Mouse (Mus musculus) hindbrain, embryonic 16.5 days (tissue): ENCODE results near the gene Rtn4rl1. TPM values are rescaled to one million over a fixed set of nuclear protein-coding genes. Genes with fewer than 3 reads are reported as not detected.

Experiments used
- ATAC-seq: fragments of 200-750 bp; cut with Nextera tagmentation; 2 replicates; pipeline ENCODE4 v1.8.0; 2017; ENCODE audit warnings: moderate TSS enrichment, moderate library complexity
- H3K27ac ChIP-seq: fragments of 300-500 bp; sonication (generic); 2 replicates; pipeline ENCODE4 v1.5.1; 2014; ENCODE audit warnings: low read depth, mild to moderate bottlenecking, control low read depth, low read length, moderate library complexity
- H3K27me3 ChIP-seq: fragments of 300-500 bp; sonication (generic); replicated peaks from 2 replicates; pipeline ENCODE4 v1.6.1; 2014; ENCODE audit warnings: low read length; ENCODE audit not compliant: control insufficient read depth, insufficient read depth
- H3K36me3 ChIP-seq: fragments of 300-500 bp; sonication (generic); 2 replicates; pipeline ENCODE4 v1.6.1; 2014; ENCODE audit warnings: mild to moderate bottlenecking, low read length, moderate library complexity, mixed read lengths; ENCODE audit not compliant: control insufficient read depth, insufficient read depth
- H3K4me1 ChIP-seq: fragments of 300-500 bp; sonication (generic); 2 replicates; pipeline ENCODE4 v1.6.1; 2014; ENCODE audit warnings: low read depth, low read length; ENCODE audit not compliant: control insufficient read depth, insufficient read depth
- H3K4me2 ChIP-seq: fragments of 300-500 bp; sonication (generic); 2 replicates; pipeline ENCODE4 v1.6.1; 2014; ENCODE audit warnings: mild to moderate bottlenecking, low read length, control low read depth, moderate library complexity
- H3K4me3 ChIP-seq: fragments of 300-500 bp; sonication (generic); 2 replicates; pipeline ENCODE4 v1.5.1; 2014; ENCODE audit warnings: mild to moderate bottlenecking, low read length, control low read depth, moderate library complexity
- H3K9ac ChIP-seq: fragments of 300-500 bp; sonication (generic); 2 replicates; pipeline ENCODE4 v1.6.1; 2014; ENCODE audit warnings: low read depth, mild to moderate bottlenecking, control low read depth, low read length, moderate library complexity
- H3K9me3 ChIP-seq: fragments of 300-500 bp; sonication (generic); 2 replicates; pipeline ENCODE4 v1.6.1; 2014; ENCODE audit warnings: mild to moderate bottlenecking, low read length, moderate library complexity; ENCODE audit not compliant: control insufficient read depth
- WGBS: fragments of 180-500 bp; shearing (Covaris S2); extraction: QIAGEN DNeasy Blood & Tissue Kit; methylation state at CpG from one replicate; pipeline ENCODE4 v1.1.7; 2014; 5-methylcytosine and 5-hydroxymethylcytosine counted together
- polyA plus RNA-seq: library from polyadenylated mRNA; unstranded; fragments of >200 nt; fragmentation: Nextera tagmentation; extraction: Ambion mirVana; gene quantifications from 2 replicates; pipeline ENCODE4 v1.2.1, GENCODE M21; 2015

Rtn4rl1 gene
- polyA plus RNA-seq, 1 experiment from 2014 or later: 10.7 TPM

DNA sequence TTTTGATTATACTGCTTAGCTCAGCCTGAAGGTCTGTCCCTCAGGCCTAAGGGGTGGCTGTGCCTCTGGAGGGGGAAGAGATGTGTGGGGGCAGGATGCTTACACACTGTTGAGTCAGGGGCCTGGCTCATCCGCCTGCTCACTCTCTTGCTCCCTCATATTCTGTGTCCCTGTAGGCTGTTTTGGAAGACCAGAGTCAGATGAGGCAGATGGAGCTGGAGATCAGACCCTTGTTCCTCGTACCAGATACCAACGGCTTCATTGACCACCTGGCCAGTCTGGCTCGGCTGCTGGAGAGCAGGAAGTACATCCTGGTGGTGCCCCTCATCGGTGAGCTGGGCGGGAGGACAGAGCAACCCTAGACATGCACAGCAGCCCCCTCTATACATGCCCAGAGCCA lies 37.6 kb upstream of the Rtn4rl1 start:
- Histone ChIP-seq H3K36me3 (peaks cover 3% of the 10 kb centered on the region; the same call in 1 of the 2 replicates), H3K27ac (no peak overlapping the region), H3K27me3 (no peaks in the 10 kb centered on the region), H3K4me2 (no peak overlapping the region), H3K4me3 (no peak overlapping the region), H3K9me3 (no peaks in the 10 kb centered on the region), H3K9ac (no peak overlapping the region), H3K4me1 (no peaks in the 10 kb centered on the region)
- ATAC-seq: no peak
- WGBS: 77% methylated on average over 6 of the region's 6 CpGs

DNA sequence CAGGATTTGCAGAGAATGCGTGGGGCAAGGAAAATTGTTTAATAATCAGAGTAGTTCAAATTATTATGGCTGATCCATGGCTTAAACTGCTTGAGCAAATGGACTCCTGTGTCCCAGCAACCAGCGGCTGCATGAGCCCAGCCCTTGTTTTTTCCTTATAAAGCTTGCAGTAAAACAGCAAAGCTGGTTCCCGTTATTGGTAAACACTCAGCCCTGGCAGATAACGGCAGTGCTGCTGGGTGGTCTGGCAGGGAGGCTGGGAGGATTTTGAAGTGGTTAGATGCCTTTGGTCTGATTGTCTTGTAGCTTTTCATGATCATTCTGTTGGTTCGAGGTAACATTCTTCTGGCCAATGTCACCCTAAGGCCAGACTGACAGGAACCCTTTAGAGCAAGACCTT lies 37.2 kb upstream of the Rtn4rl1 start:
- Histone ChIP-seq H3K27ac (no peak overlapping the region), H3K36me3 (peaks cover 3% of the 10 kb centered on the region; the same call in 1 of the 2 replicates), H3K9me3 (no peaks in the 10 kb centered on the region), H3K27me3 (no peaks in the 10 kb centered on the region), H3K4me1 (no peaks in the 10 kb centered on the region), H3K4me3 (no peak overlapping the region), H3K4me2 (no peak overlapping the region), H3K9ac (no peak overlapping the region)
- ATAC-seq: no peak
- WGBS: 70% methylated on average over 5 of the region's 5 CpGs

DNA sequence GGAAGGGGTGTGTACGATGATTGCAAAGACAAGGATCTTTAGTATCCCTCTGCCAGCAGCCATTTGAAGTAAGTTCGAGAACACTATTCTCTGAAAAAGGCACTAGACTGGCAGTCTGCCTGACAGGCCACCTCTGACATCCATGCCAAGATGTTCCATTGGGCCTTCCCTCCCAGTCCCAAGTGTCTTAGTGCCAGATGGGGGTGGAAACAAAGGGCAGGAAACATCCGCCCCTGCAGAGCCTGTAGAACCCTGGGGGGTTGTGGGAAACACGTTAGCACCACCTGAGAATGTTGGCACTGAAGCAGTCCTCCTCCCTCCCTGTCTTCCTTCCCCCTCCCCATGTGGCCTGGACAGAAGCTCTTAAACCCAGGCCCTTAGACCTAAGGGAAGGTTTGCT lies 36.5 kb upstream of the Rtn4rl1 start:
- no peaks in the 10 kb centered on the region for H3K4me1 ChIP-seq
- no peak for ATAC-seq
- peaks cover 3% of the 10 kb centered on the region; the same call in 1 of the 2 replicates for H3K36me3 ChIP-seq
- no peaks in the 10 kb centered on the region for H3K27me3 ChIP-seq
- H3K9me3 ChIP-seq: no peaks in the 10 kb centered on the region
- H3K27ac ChIP-seq: 0 out of 2 replicates have a peak overlapping the region, but pooled peaks have one; percentile 14
- H3K9ac ChIP-seq: no peak overlapping the region
- no peak overlapping the region for H3K4me3 ChIP-seq
- 43% methylated on average over 4 of the region's 4 CpGs for WGBS
- H3K4me2 ChIP-seq: no peak overlapping the region

DNA sequence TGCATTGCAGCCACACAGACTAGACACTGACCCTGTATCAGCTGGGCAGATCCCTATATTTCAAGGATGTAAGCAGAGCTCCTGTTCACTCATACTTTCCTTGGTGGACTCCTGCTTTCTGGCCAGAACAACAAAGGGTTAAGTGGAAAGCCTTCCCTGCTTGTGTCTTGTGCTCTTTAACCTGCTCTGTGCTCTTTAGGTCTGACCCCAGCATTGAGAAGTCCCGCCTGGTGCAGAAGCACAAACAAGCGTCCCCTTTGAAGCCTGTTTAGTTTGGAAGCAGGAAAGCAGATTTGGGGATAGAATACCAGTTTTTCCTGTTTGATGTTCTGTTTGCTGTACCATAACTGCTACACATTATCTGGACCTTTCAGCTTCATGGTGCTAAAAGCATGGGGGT lies 35.7 kb upstream of the Rtn4rl1 start:
- no peak overlapping the region for H3K27ac ChIP-seq
- peaks cover 4% of the 10 kb centered on the region for H3K27me3 ChIP-seq
- no peaks in the 10 kb centered on the region for H3K9me3 ChIP-seq
- H3K4me3 ChIP-seq: no peak overlapping the region
- H3K4me2 ChIP-seq: no peak overlapping the region
- H3K4me1 ChIP-seq: no peaks in the 10 kb centered on the region
- H3K36me3 ChIP-seq: peaks cover 7% of the 10 kb centered on the region
- ATAC-seq: no peak
- H3K9ac ChIP-seq: no peak overlapping the region
- 49% methylated on average over 2 of the region's 2 CpGs for WGBS

DNA sequence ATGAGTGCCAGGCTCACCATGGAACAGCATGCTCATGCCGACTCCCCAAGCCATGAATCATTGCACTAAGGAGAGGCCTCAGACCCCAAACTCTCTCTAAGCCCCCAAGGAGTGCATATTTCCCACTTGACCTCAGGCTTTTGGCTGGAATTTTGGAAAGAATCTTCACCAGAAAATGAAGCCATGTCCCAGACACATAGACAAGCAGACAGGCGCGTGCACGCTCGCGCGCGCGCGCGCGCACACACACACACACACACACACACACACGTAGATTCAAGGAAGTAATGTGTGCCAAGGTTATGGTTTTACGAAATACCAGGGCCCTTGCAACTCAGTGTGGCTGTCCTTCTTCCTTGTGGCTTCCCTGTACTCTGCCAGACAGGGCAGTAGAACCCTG lies 35.2 kb upstream of the Rtn4rl1 start:
- ATAC-seq: no peak
- Histone ChIP-seq H3K9ac (no peak overlapping the region), H3K27ac (0 out of 2 replicates have a peak overlapping the region, but pooled peaks have one; percentile 7), H3K36me3 (peaks cover 9% of the 10 kb centered on the region), H3K27me3 (peaks cover 10% of the 10 kb centered on the region), H3K4me2 (no peak overlapping the region), H3K9me3 (no peaks in the 10 kb centered on the region), H3K4me3 (no peak overlapping the region), H3K4me1 (no peaks in the 10 kb centered on the region)
- WGBS: 94% methylated on average over 14 of the region's 14 CpGs

DNA sequence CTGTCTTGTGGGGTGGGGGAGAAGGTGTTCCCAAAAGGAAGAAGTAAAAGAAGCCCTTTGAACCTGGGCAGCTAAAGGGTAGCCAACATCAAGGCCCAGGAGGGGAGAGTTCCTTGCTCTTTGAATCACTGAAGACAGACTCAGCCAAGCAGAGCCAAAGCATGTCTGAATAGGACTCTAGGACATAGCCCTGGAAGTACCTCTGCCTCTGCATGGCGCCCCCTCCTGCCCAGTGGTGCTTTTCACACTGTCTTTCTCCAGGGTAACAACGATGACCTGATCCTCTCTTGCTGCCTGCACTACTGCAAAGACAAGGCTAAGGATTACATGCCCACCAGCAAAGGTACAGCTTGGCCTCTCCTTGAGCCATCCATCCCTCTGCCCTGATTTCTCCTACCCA lies 34.0 kb upstream of the Rtn4rl1 start:
- Histone ChIP-seq H3K9ac (no peak overlapping the region), H3K36me3 (peaks cover 9% of the 10 kb centered on the region), H3K4me2 (no peak overlapping the region), H3K4me3 (no peak overlapping the region), H3K27ac (no peak overlapping the region), H3K9me3 (no peaks in the 10 kb centered on the region), H3K27me3 (peaks cover 21% of the 10 kb centered on the region), H3K4me1 (no peaks in the 10 kb centered on the region)
- whole genome bisulfite sequencing: 53% methylated on average over 2 of the region's 2 CpGs
- no peak for ATAC-seq

DNA sequence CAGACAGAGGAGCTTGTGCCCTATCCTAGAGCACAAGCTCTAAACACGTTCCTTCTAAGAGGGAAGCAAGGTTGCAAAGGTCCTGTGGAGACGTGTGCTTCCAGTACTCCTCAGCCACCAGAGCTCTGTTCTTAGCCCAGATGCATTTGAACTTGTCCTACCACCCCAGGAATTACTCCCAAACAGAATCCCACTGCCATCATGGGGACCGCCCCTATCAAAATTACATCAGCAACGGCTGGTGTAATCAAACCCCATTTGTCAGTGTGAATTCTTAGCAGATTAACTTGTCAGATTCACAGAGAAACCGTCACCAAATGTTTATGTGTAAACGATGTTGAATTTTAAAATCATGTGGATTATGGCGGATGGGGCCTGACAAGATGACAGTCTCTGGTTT lies 32.6 kb upstream of the Rtn4rl1 start:
- ATAC-seq: no peak
- Histone ChIP-seq H3K27ac (no peak overlapping the region), H3K27me3 (peaks cover 35% of the 10 kb centered on the region), H3K4me2 (no peak overlapping the region), H3K36me3 (peaks cover 9% of the 10 kb centered on the region), H3K4me3 (no peak overlapping the region), H3K4me1 (peaks cover 7% of the 10 kb centered on the region), H3K9ac (no peak overlapping the region), H3K9me3 (no peaks in the 10 kb centered on the region)
- WGBS: 77% methylated on average over 7 of the region's 7 CpGs

DNA sequence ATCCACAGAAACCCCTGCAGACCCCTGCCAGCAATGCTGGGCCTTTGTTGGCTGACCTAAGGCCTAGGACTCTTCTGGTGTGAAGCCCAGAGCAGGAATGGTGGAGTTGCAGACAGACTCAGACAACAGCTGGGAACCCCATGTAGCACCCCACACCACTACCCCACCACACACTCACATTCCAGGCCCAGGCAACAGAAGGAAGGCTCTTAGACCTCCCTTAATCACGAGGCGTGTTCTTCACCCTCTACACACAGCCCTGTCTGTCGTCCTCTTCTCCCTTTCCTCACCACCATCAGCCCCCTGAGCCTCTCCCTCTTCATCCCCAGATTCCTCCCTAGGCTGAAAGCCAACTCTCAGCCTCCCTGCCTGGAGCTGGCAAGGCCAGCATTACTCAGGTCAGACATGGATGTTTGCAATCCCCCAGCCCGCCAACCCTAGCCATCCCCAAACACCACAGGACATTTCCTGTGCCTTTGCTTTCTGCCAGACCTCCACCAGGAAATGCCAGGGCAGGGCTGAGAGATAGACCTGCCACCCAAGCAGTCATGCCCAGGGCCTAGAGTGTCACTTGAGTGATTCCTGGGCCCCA lies 32.1 kb upstream of the Rtn4rl1 start:
- Histone ChIP-seq H3K36me3 (peaks cover 9% of the 10 kb centered on the region), H3K9ac (no peak overlapping the region), H3K9me3 (no peaks in the 10 kb centered on the region), H3K4me2 (no peak overlapping the region), H3K27me3 (peaks cover 40% of the 10 kb centered on the region), H3K27ac (no peak overlapping the region), H3K4me3 (no peak overlapping the region), H3K4me1 (peaks cover 11% of the 10 kb centered on the region)
- 68% methylated on average over 4 of the region's 4 CpGs for WGBS
- no peak for ATAC-seq

DNA sequence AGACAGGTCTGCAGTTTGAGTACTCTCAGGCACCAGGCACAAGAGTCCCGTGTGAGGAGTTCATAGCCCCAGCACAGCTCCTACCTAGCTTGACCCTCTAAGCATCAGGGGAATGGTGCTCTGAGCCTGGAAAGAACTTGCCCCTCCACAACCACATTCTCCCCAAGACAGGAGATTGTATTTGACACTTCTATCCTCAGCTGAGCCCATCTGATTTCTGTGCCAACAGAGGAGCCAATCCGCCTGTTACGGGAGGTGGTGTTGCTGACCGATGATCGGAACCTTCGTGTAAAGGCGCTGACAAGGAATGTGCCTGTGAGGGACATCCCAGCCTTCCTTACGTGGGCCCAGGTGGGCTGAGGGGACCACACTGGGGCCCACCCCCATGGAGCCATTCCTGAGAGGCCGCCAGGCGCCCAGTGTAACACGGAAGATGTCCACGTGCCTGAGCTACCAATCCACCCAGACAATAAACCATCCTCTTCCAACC lies 30.9 kb upstream of the Rtn4rl1 start:
- no peak overlapping the region for H3K9ac ChIP-seq
- peaks cover 14% of the 10 kb centered on the region for H3K4me1 ChIP-seq
- no peak overlapping the region for H3K4me2 ChIP-seq
- 87% methylated on average over 12 of the region's 12 CpGs for WGBS
- peaks cover 51% of the 10 kb centered on the region for H3K27me3 ChIP-seq
- no peaks in the 10 kb centered on the region for H3K9me3 ChIP-seq
- no peak for ATAC-seq
- no peak overlapping the region for H3K4me3 ChIP-seq
- H3K36me3 ChIP-seq: peaks cover 9% of the 10 kb centered on the region
- no peak overlapping the region for H3K27ac ChIP-seq
